Mouse (Mus musculus): ENCODE measurements around the gene Gm12394. TPM values are rescaled to one million over a fixed set of nuclear protein-coding genes. Genes with fewer than 3 reads are reported as not detected.
"Not testable (repeated sequence)": the region's sequence is repeated elsewhere in the genome, so short reads cannot be mapped to it uniquely, and the experiment has no call there.

Gene Gm12394
- polyA plus RNA-seq, 1 experiment from 2014 or later, result 0.69 TPM

DNA sequence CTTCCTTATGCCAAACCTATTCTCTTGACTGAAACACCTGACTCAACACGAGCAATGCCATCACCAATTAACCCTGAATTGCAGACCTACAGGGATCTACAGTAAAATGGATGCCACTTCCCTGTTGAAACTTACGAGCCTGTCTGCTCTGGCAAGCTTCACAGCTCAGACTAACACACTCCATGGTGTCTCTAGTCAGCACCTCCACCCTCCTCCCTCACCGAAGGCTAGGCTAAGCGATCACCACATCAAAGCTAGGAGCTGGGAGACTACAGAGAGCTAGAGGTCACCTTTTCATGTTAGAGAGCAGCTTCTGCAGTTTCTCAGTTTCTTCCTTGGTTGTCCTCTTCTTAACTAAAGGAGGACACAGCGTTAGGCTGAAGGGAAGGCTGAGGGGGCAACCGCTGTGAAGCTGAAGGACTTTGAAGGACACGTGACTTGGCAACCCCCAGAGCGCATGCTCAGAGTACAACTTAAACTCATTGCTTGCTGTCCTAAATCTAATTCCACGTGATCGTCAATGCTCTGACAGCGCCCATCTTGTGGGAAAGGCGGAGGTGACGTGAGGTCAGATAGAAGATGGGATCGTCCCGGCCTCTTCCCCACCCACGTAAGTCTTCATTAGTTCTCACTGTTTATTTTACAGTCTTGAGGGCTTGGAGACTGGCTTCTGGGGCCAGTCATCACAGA lies 16.3 kb upstream of the Gm12394 start:
- H3K27me3 ChIP-seq (ENCODE audit: control insufficient read depth, insufficient read depth, low read length), result no peaks in the 10 kb centered on the region
- H3K4me1 ChIP-seq (ENCODE audit: control insufficient read depth, insufficient read depth, low read length), result no peaks in the 10 kb centered on the region
- H3K9ac ChIP-seq (ENCODE audit: low read length), result no peak overlapping the region
- H3K27ac ChIP-seq (ENCODE audit: low read depth, low read length), result no peak overlapping the region
- 81% methylated on average over 16 of the region's 16 CpGs for WGBS
- H3K4me2 ChIP-seq (ENCODE audit: low read depth), result no peak overlapping the region
- no peak overlapping the region for H3K4me3 ChIP-seq (ENCODE audit: low read depth, low read length)
- DNase-seq (ENCODE audit: low spot score) (no peak), ATAC-seq (ENCODE audit: insufficient read depth, low FRiP score, low TSS enrichment) (no peak)
- H3K9me3 ChIP-seq (ENCODE audit: control insufficient read depth, low read length), result no peaks in the 10 kb centered on the region
- H3K36me3 ChIP-seq (ENCODE audit: control insufficient read depth, insufficient read depth, low read length), result no peaks in the 10 kb centered on the region

DNA sequence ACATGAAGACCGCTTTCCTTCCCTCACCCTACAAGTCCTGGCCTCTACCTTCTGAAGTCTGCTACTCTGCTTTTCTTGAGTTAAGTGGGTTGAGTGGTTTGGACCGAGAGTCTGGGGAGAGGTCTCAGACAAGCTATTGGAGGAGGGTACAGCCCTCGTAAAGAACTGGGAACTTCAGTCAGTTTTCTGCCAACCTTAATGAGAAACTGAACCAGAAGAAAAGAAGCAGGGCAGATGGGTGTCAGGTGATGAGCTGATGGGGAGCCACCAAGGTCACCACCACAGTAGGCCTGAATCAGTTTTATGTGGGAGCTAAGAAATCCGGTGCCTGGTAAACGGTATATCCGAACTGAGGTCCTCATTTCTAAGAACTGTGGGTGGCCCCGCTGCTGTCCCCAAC lies 15.6 kb upstream of the Gm12394 start:
- ATAC-seq (ENCODE audit: insufficient read depth, low FRiP score, low TSS enrichment) (no peak), DNase-seq (ENCODE audit: low spot score) (no peak)
- Histone ChIP-seq H3K4me2 (ENCODE audit: low read depth) (no peak overlapping the region), H3K9ac (ENCODE audit: low read length) (no peak overlapping the region), H3K9me3 (ENCODE audit: control insufficient read depth, low read length) (no peaks in the 10 kb centered on the region), H3K4me3 (ENCODE audit: low read depth, low read length) (no peak overlapping the region), H3K27ac (ENCODE audit: low read depth, low read length) (no peak overlapping the region), H3K36me3 (ENCODE audit: control insufficient read depth, insufficient read depth, low read length) (no peaks in the 10 kb centered on the region), H3K4me1 (ENCODE audit: control insufficient read depth, insufficient read depth, low read length) (no peaks in the 10 kb centered on the region), H3K27me3 (ENCODE audit: control insufficient read depth, insufficient read depth, low read length) (no peaks in the 10 kb centered on the region)
- WGBS, result 95% methylated on average over 7 of the region's 7 CpGs

DNA sequence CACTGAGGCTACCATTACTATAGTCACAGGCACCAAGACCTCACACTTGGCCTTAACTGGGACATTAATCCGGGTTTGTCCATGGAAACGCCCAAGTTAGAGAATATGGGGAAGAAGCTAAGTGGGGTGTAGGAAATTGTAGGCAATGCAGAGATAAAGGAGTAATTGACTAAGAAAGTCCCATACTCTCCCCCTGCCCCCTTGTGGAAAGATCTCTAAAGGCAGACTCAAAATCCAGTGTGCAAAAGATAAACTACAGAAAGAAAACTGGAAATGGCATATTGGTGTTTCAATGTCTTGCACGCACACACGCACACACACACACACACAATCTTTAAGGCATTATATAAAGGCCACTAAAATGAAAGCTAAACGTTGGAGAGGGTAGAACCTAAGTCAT lies 14.2 kb upstream of the Gm12394 start:
- Histone ChIP-seq H3K27me3 (ENCODE audit: control insufficient read depth, insufficient read depth, low read length) (no peaks in the 10 kb centered on the region), H3K9me3 (ENCODE audit: control insufficient read depth, low read length) (no peaks in the 10 kb centered on the region), H3K4me2 (ENCODE audit: low read depth) (no peak overlapping the region), H3K4me3 (ENCODE audit: low read depth, low read length) (no peak overlapping the region), H3K27ac (ENCODE audit: low read depth, low read length) (no peak overlapping the region), H3K9ac (ENCODE audit: low read length) (no peak overlapping the region), H3K4me1 (ENCODE audit: control insufficient read depth, insufficient read depth, low read length) (no peaks in the 10 kb centered on the region), H3K36me3 (ENCODE audit: control insufficient read depth, insufficient read depth, low read length) (no peaks in the 10 kb centered on the region)
- DNase-seq (ENCODE audit: low spot score) (no peak), ATAC-seq (ENCODE audit: insufficient read depth, low FRiP score, low TSS enrichment) (no peak)
- 83% methylated on average over 5 of the region's 5 CpGs for WGBS

DNA sequence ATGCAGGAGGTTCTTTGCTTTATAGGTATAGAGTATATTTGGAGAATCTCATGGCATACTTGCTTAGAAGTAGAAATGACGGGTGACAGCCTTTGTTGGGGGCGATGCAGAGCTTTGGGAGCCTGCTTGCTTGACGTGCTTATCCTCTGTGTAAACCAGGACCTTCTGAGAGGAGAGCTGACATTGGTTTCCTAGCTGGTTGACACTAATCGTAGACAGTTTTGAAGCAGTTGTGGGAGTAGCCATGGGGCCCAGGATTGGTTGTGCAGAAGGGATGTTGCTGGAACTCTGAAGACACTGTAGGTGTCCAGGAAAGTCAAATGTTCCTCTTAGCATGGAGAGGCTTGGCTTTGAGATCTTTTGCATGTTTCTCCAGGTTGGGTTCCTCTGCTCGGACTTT lies 11.6 kb upstream of the Gm12394 start:
- Histone ChIP-seq H3K4me2 (ENCODE audit: low read depth) (no peak overlapping the region), H3K9me3 (ENCODE audit: control insufficient read depth, low read length) (no peaks in the 10 kb centered on the region), H3K4me1 (ENCODE audit: control insufficient read depth, insufficient read depth, low read length) (no peaks in the 10 kb centered on the region), H3K27ac (ENCODE audit: low read depth, low read length) (no peak overlapping the region), H3K4me3 (ENCODE audit: low read depth, low read length) (no peak overlapping the region), H3K36me3 (ENCODE audit: control insufficient read depth, insufficient read depth, low read length) (no peaks in the 10 kb centered on the region), H3K27me3 (ENCODE audit: control insufficient read depth, insufficient read depth, low read length) (no peaks in the 10 kb centered on the region), H3K9ac (ENCODE audit: low read length) (no peak overlapping the region)
- 91% methylated on average over 5 of the region's 5 CpGs for WGBS
- ATAC-seq (ENCODE audit: insufficient read depth, low FRiP score, low TSS enrichment) (no peak), DNase-seq (ENCODE audit: low spot score) (no peak)

DNA sequence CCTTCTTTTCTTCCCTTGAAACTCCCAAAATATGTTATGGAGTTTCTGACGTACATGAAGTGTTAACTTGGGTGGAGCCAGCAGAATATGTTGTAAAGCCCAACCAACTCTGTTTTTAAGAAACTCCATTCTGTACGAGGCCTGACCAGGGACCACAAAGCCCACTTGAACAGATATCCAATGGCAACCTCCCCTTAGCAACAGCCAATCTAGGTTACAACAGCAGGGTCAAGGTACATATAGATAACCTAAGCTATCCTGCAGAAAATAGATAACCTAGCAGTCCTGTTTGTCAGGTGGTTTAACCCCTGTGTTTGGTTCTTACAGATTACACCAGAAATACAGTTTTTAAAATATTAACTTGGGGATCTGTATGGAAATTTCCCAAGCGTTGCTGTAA lies 10.8 kb upstream of the Gm12394 start:
- Histone ChIP-seq H3K9me3 (ENCODE audit: control insufficient read depth, low read length) (no peaks in the 10 kb centered on the region), H3K9ac (ENCODE audit: low read length) (no peak overlapping the region), H3K27ac (ENCODE audit: low read depth, low read length) (no peak overlapping the region), H3K36me3 (ENCODE audit: control insufficient read depth, insufficient read depth, low read length) (no peaks in the 10 kb centered on the region), H3K4me1 (ENCODE audit: control insufficient read depth, insufficient read depth, low read length) (no peaks in the 10 kb centered on the region), H3K4me3 (ENCODE audit: low read depth, low read length) (no peak overlapping the region), H3K4me2 (ENCODE audit: low read depth) (no peak overlapping the region), H3K27me3 (ENCODE audit: control insufficient read depth, insufficient read depth, low read length) (no peaks in the 10 kb centered on the region)
- WGBS, result 79% methylated on average over 3 of the region's 3 CpGs
- no peak for ATAC-seq (ENCODE audit: insufficient read depth, low FRiP score, low TSS enrichment)
- DNase-seq (ENCODE audit: low spot score), result no peak

DNA sequence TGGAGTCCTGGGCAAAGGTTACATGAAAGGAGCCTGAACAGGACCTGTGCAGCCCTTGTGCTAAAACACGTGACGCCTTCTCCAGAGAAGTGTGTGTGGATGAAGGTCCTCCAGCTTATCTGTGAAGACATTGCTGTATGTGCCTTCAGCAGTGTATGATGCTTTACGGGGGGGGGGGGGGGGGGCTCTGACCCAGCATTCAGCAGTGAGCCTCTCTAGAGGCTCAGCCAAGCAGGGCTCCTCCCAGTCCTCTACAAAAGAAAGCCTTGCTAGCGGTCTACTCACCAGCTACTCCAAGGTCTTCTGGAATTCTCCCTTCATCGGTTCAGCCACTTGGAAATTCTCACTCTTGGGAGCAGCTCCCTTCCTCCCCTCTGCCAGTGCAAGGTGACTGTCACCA lies 6.9 kb upstream of the Gm12394 start:
- H3K27me3 ChIP-seq (ENCODE audit: control insufficient read depth, insufficient read depth, low read length); H3K9me3 ChIP-seq (ENCODE audit: control insufficient read depth, low read length); ATAC-seq (ENCODE audit: insufficient read depth, low FRiP score, low TSS enrichment); H3K4me1 ChIP-seq (ENCODE audit: control insufficient read depth, insufficient read depth, low read length); H3K4me3 ChIP-seq (ENCODE audit: low read depth, low read length); H3K4me2 ChIP-seq (ENCODE audit: low read depth); H3K27ac ChIP-seq (ENCODE audit: low read depth, low read length); H3K36me3 ChIP-seq (ENCODE audit: control insufficient read depth, insufficient read depth, low read length); H3K9ac ChIP-seq (ENCODE audit: low read length); DNase-seq (ENCODE audit: low spot score): not testable (repeated sequence)
- WGBS, result 80% methylated on average over 5 of the region's 5 CpGs

DNA sequence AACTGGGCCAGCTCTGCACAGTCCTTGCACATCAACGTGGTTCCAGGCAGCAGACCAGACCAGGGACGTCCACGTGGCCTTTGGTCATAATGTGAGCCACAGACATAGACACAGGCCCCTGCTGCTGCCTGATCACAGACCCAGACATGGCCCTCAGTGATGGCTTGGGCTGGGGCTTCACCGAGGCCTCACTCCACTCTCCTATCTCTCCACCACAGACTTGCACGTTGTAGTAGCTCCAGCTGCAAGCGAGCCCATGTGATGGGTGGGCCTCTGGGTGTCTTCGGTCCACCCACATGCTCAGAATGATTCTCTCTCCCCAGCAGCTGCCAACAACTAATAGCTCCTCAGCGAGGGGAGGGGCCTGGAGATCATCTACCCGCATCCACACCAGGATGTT lies 3.9 kb upstream of the Gm12394 start:
- not testable (repeated sequence) for H3K27me3 ChIP-seq (ENCODE audit: control insufficient read depth, insufficient read depth, low read length); H3K9ac ChIP-seq (ENCODE audit: low read length); ATAC-seq (ENCODE audit: insufficient read depth, low FRiP score, low TSS enrichment); H3K4me2 ChIP-seq (ENCODE audit: low read depth); H3K27ac ChIP-seq (ENCODE audit: low read depth, low read length); DNase-seq (ENCODE audit: low spot score); H3K4me1 ChIP-seq (ENCODE audit: control insufficient read depth, insufficient read depth, low read length); H3K9me3 ChIP-seq (ENCODE audit: control insufficient read depth, low read length); H3K4me3 ChIP-seq (ENCODE audit: low read depth, low read length); H3K36me3 ChIP-seq (ENCODE audit: control insufficient read depth, insufficient read depth, low read length)
- WGBS, result 86% methylated on average over 9 of the region's 9 CpGs

DNA sequence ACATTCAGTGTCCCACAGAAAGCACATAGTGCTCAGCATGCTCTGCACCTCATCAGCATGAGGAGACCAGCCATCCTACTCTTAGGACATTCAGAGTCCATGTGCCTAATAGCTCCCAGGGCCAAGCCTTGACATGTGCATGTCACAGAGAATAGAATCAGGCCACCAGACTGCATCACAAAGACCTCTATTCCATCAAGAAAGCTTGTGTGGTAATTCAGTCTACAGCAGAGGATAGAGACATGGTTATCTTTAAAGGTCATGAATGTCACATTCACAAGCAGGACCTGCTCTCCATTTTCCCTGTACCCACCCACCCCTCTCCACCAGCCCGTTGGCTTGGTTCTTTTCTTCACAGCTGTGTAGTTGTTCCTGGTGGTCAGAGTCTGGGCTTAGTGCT lies 2.8 kb downstream of the Gm12394 start, which contains the start of gene Fam205a1:
Gene Fam205a1 (minus strand): TSS at position 101 of the 400 bp plus-strand sequence.
- not testable (repeated sequence) for H3K4me3 ChIP-seq (ENCODE audit: low read depth, low read length); H3K27ac ChIP-seq (ENCODE audit: low read depth, low read length); H3K4me1 ChIP-seq (ENCODE audit: control insufficient read depth, insufficient read depth, low read length); H3K27me3 ChIP-seq (ENCODE audit: control insufficient read depth, insufficient read depth, low read length); DNase-seq (ENCODE audit: low spot score); H3K9me3 ChIP-seq (ENCODE audit: control insufficient read depth, low read length); H3K4me2 ChIP-seq (ENCODE audit: low read depth); H3K9ac ChIP-seq (ENCODE audit: low read length); ATAC-seq (ENCODE audit: insufficient read depth, low FRiP score, low TSS enrichment); H3K36me3 ChIP-seq (ENCODE audit: control insufficient read depth, insufficient read depth, low read length)
- WGBS, result 90% methylated on average over 1 of the region's 1 CpGs

DNA sequence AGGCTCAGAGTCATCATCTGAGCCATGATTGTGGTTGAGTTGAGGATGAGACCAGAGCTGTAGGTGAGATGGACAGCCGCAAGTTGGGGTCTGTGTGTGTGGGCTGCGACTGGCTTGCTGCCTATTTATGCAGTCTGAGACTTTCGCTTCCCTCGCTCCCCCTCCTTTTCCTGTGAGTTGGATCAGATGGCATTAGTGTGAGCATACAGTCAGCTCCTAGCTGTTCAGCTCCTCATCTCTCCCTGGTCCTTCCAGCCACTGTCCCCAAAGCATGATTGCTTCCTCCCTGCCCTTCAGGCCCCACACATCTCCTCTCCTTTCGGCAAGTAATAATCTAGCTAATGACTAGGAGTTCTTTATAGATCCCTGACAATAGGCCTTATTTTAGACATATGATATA lies 82.7 kb downstream of the Gm12394 start, which contains the start of gene Ccl21a:
Gene Ccl21a (minus strand): TSS at position 101 of the 400 bp plus-strand sequence.
- H3K27me3 ChIP-seq (ENCODE audit: control insufficient read depth, insufficient read depth, low read length); H3K36me3 ChIP-seq (ENCODE audit: control insufficient read depth, insufficient read depth, low read length); H3K27ac ChIP-seq (ENCODE audit: low read depth, low read length); H3K4me1 ChIP-seq (ENCODE audit: control insufficient read depth, insufficient read depth, low read length); ATAC-seq (ENCODE audit: insufficient read depth, low FRiP score, low TSS enrichment); DNase-seq (ENCODE audit: low spot score); H3K9me3 ChIP-seq (ENCODE audit: control insufficient read depth, low read length); H3K4me2 ChIP-seq (ENCODE audit: low read depth); H3K4me3 ChIP-seq (ENCODE audit: low read depth, low read length); H3K9ac ChIP-seq (ENCODE audit: low read length): not testable (repeated sequence)
- WGBS, result no CpG with 5 or more reads among the region's 5 CpGs

Data from neural tube, embryonic 11.5 days (tissue).